Mouse (Mus musculus): Measurements from ENCODE around the gene Usp53.

GRCm38 (mm10) chr3:122983849-122984248, 461 bp downstream of the Usp53 start:
- TF ChIP-seq CTCF (IDR thresholded peaks at IDR 0.05; ENCODE audit: low read depth) (no peak), EP300 (optimal IDR thresholded peaks at IDR 0.05) (no peak)

Data from stomach, postnatal 0 days (tissue).